Mouse (Mus musculus) layer of hippocampus, postnatal 14 days (tissue): ENCODE data around the gene Sclt1. TPM values are rescaled to one million over a fixed set of nuclear protein-coding genes. Genes with fewer than 3 reads are reported as not detected.

Source experiments
- DNase-seq, 2 experiments: peaks; one replicate each; pipeline ENCODE4 v3.0.0; 2021 to 2022; ENCODE audit warnings: low spot score in 2 of 2, mixed read lengths in 1 of 2
- total RNA-seq, 2 experiments: library from RNA; stranded (reverse); gene quantifications; 2 replicates each; pipeline ENCODE4 v1.2.3; 2021

Gene Sclt1
- total RNA-seq, 2 experiments from 2014 or later, result 13.8 to 15.0 TPM

- DNase-seq, result no peak
Measured at GRCm38 (mm10) chr3:41607467-41607866, 134.8 kb downstream of the Sclt1 start.

GRCm38 (mm10) chr3:41607050-41607449, 135.3 kb downstream of the Sclt1 start:
- no peak for DNase-seq

- no peak for DNase-seq
Measured at GRCm38 (mm10) chr3:41606330-41606664, 136.0 kb downstream of the Sclt1 start.

GRCm38 (mm10) chr3:41605601-41606329, 136.5 kb downstream of the Sclt1 start:
- DNase-seq, result no peak

- DNase-seq, result no peak
Measured at GRCm38 (mm10) chr3:41604629-41605321, 137.5 kb downstream of the Sclt1 start.

- DNase-seq, result no peak
Measured at GRCm38 (mm10) chr3:41603470-41604019, 138.8 kb downstream of the Sclt1 start.

- DNase-seq, result no peak
Measured at GRCm38 (mm10) chr3:41602933-41603332, 139.4 kb downstream of the Sclt1 start.

GRCm38 (mm10) chr3:41601226-41602020, 140.9 kb downstream of the Sclt1 start:
- DNase-seq, result no peak

- DNase-seq, result no peak
Measured at GRCm38 (mm10) chr3:41599806-41600589, 142.3 kb downstream of the Sclt1 start.

- no peak for DNase-seq
Measured at GRCm38 (mm10) chr3:41599226-41599625, 143.1 kb downstream of the Sclt1 start.

GRCm38 (mm10) chr3:41598412-41598811, 143.9 kb downstream of the Sclt1 start:
- no peak for DNase-seq

- DNase-seq, result no peak
Measured at GRCm38 (mm10) chr3:41597036-41597435, 145.3 kb downstream of the Sclt1 start.

- no peak for DNase-seq
Measured at GRCm38 (mm10) chr3:41595010-41595409, 147.3 kb downstream of the Sclt1 start.

GRCm38 (mm10) chr3:41594097-41594879, 148.0 kb downstream of the Sclt1 start:
- no peak for DNase-seq

GRCm38 (mm10) chr3:41592805-41593204, 149.5 kb downstream of the Sclt1 start:
- no peak for DNase-seq

GRCm38 (mm10) chr3:41591651-41592170, 150.6 kb downstream of the Sclt1 start:
- DNase-seq, result no peak

- no peak for DNase-seq
Measured at GRCm38 (mm10) chr3:41590695-41591559, 151.4 kb downstream of the Sclt1 start.

- no peak for DNase-seq
Measured at GRCm38 (mm10) chr3:41589988-41590387, 152.3 kb downstream of the Sclt1 start.
